In genomic region chr11:5780035-5780499, GRCm38 (mm10) we compare ENCODE assay signal across 28 mouse cellular contexts. TPM values are rescaled to one million over a fixed set of nuclear protein-coding genes. Genes with fewer than 3 reads are reported as not detected.
DNase-seq lines count a peak whose midpoint lies in the region; ATAC-seq and TF ChIP-seq lines count a peak whose summit lies in the region.
"Had no signal": no experiment of that assay in that cellular context is flagged by ENCODE, and none has a peak within 500 bp of the region (broad histone marks: within the 10 kb centered on the region; RNA-seq: fewer than 3 reads in every experiment).

No protein-coding gene starts in this region.

- no peak for DNase-seq in frontal cortex, postnatal 14 days (ENCODE audit: low spot score in 2 of 2)
- peak; percentile 59 for DNase-seq in cerebellum, adult 8-10 months
- peak; percentile 69 to 71 for DNase-seq in cerebellum, postnatal 36 days
- DNase-seq in spleen, adult 12 weeks (ENCODE audit: low spot score), result no peak
- no peak for DNase-seq in left cerebral cortex, adult 8-10 months (ENCODE audit: low spot score in 2 of 2)
- DNase-seq: adrenal gland, postnatal 36 days; gastrocnemius, postnatal 10 days; kidney, adult 11 months; liver; lung, postnatal 36 days; midbrain, embryonic 14.5 days; right cerebral cortex, postnatal 14 days; thymus, postnatal 36 days had no signal

- no peak for TF ChIP-seq CTCF in bone marrow macrophage, adult 2 months (IDR thresholded peaks at IDR 0.05; ENCODE audit: low read depth, low read length)

- peak; percentile 52; the same call in 1 of the 2 replicates for ATAC-seq in frontal cortex, adult (ENCODE audit: low TSS enrichment)
- ATAC-seq: CD4-positive, CD25-positive, alpha-beta regulatory T cell, adult 4 months; Patski had no signal

- peak overlapping the region; percentile 60 for H3K27ac ChIP-seq in bone marrow macrophage, adult 2 months (ENCODE audit: insufficient read depth, low read depth, low read length)
- H3K27ac ChIP-seq: embryonic facial prominence, embryonic 13.5 days; forebrain, embryonic 12.5 days; heart, embryonic 13.5 days; hindbrain, embryonic 12.5 days; limb, embryonic 10.5 days; liver, embryonic 15.5 days; lung, embryonic 15.5 days; neural tube, embryonic 12.5 days had no signal

- H3K4me3 ChIP-seq in bone marrow macrophage, adult 2 months (ENCODE audit: insufficient read depth, low read length), result no peak overlapping the region
- H3K4me3 ChIP-seq: embryonic facial prominence, embryonic 13.5 days; erythroblast, embryonic 14.5 days; forebrain, embryonic 12.5 days; heart, embryonic 13.5 days; hindbrain, embryonic 12.5 days; limb, embryonic 10.5 days; liver, embryonic 15.5 days; lung, embryonic 15.5 days; megakaryocyte, embryonic 14.5 days; neural tube, embryonic 12.5 days had no signal

- peaks cover 14% of the 10 kb centered on the region for H3K4me1 ChIP-seq in bone marrow macrophage, adult 2 months (ENCODE audit: control insufficient read depth, insufficient read depth, low read length)
- H3K4me1 ChIP-seq: embryonic facial prominence, embryonic 13.5 days; forebrain, embryonic 12.5 days; hindbrain, embryonic 12.5 days; limb, embryonic 10.5 days; lung, embryonic 15.5 days; neural tube, embryonic 12.5 days had no signal

- TF ChIP-seq POLR2A in bone marrow macrophage, adult 2 months (IDR thresholded peaks at IDR 0.05; ENCODE audit: borderline replicate concordance, low read depth, low read length), result no peak

RNA-seq across cellular contexts. Expression of gene Dbnl, which starts 8.2 kb away (rescaled TPM):
- polyA plus RNA-seq in bone marrow macrophage, adult 2 months (2012; ENCODE audit: insufficient read depth, insufficient read length, missing spikeins), result 59.1 and 61.9 TPM in 2 replicates
- 10 to 100 TPM; 59.1 to 73.2 (median 66.7) TPM for total RNA-seq in left cerebral cortex, adult 8-10 months (2022)

RNA-seq across cellular contexts. Expression of gene Urgcp, which starts 17.9 kb away (rescaled TPM):
- polyA plus RNA-seq in bone marrow macrophage, adult 2 months (2012; ENCODE audit: insufficient read depth, insufficient read length, missing spikeins), result 9.8 and 17.3 TPM in 2 replicates
- 10 to 100 TPM; 71.7 to 74.7 (median 73.3) TPM for total RNA-seq in left cerebral cortex, adult 8-10 months (2022)

RNA-seq across cellular contexts. Expression of gene Pgam2, which starts 23.5 kb away (rescaled TPM):
- not detected in 2 replicates for polyA plus RNA-seq in bone marrow macrophage, adult 2 months (2012; ENCODE audit: insufficient read depth, insufficient read length, missing spikeins)
- total RNA-seq in left cerebral cortex, adult 8-10 months (2022), result 10 to 100 TPM in 3 of 4 experiments, 1 to 10 TPM in 1; 8.3 to 11.8 (median 10.7) TPM
- total RNA-seq: adrenal gland, postnatal 36 days; granulocyte monocyte progenitor cell, adult 5-6 weeks had no signal
- polyA plus RNA-seq: erythroblast, embryonic 14.5 days had no signal

RNA-seq across cellular contexts. Expression of gene Polm, which starts 57.7 kb away (rescaled TPM):
- polyA plus RNA-seq in bone marrow macrophage, adult 2 months (2012; ENCODE audit: insufficient read depth, insufficient read length, missing spikeins), result 11.4 and 14.4 TPM in 2 replicates
- total RNA-seq in left cerebral cortex, adult 8-10 months (2022), result 10 to 100 TPM in 3 of 4 experiments, 1 to 10 TPM in 1; 9.8 to 14.5 (median 13.4) TPM

Comparison
In these comparisons a context has a peak if more than half of its experiments do, and no peak if none do; other contexts are left out.
1. DNase-seq: peak in cerebellum, adult 8-10 months (single experiment) and cerebellum, postnatal 36 days (2 of 2); none in frontal cortex, postnatal 14 days (0 of 2), spleen, adult 12 weeks (single experiment) and left cerebral cortex, adult 8-10 months (0 of 2).